Mouse (Mus musculus) liver, embryonic 16.5 days (tissue): Measurements from ENCODE around the gene Zswim3. TPM values are rescaled to one million over a fixed set of nuclear protein-coding genes. Genes with fewer than 3 reads are reported as not detected.
A peak's percentile ranks its signal among the peaks of the same experiment; 100 is the strongest.

Source experiments
- ATAC-seq: fragments of 200-750 bp; cut with Nextera tagmentation; 2 replicates; pipeline ENCODE4 v1.8.0; 2017; ENCODE audit warnings: low read depth, mild to moderate bottlenecking, moderate number of reproducible peaks, moderate library complexity
- H3K27ac ChIP-seq: fragments of 300-500 bp; sonication (generic); 2 replicates; pipeline ENCODE4 v1.5.1; 2014; ENCODE audit warnings: mild to moderate bottlenecking, low read length
- H3K27me3 ChIP-seq: fragments of 300-500 bp; sonication (generic); 2 replicates; pipeline ENCODE4 v1.6.1; 2014; ENCODE audit warnings: low read depth, low read length, mixed read lengths; ENCODE audit not compliant: control insufficient read depth, insufficient read depth
- H3K36me3 ChIP-seq: fragments of 300-500 bp; sonication (generic); 2 replicates; pipeline ENCODE4 v1.6.1; 2014; ENCODE audit warnings: mild to moderate bottlenecking; ENCODE audit not compliant: control insufficient read depth, insufficient read depth
- H3K4me1 ChIP-seq: fragments of 300-500 bp; sonication (generic); 2 replicates; pipeline ENCODE4 v1.6.1; 2014; ENCODE audit warnings: low read depth, low read length, mixed read lengths; ENCODE audit not compliant: control insufficient read depth
- H3K4me2 ChIP-seq: fragments of 300-500 bp; sonication (generic); 2 replicates; pipeline ENCODE4 v1.6.1; 2014; ENCODE audit warnings: low read depth, low read length, mixed read lengths
- H3K4me3 ChIP-seq: fragments of 300-500 bp; sonication (generic); 2 replicates; pipeline ENCODE4 v1.5.1; 2014; ENCODE audit warnings: low read depth, mild to moderate bottlenecking, low read length
- H3K9ac ChIP-seq: fragments of 300-500 bp; sonication (generic); 2 replicates; pipeline ENCODE4 v1.6.1; 2014; ENCODE audit warnings: low read depth, low read length
- H3K9me3 ChIP-seq: fragments of 300-500 bp; sonication (generic); replicated peaks from 2 replicates; pipeline ENCODE4 v1.6.1; 2016; ENCODE audit warnings: low read length; ENCODE audit not compliant: control insufficient read depth
- WGBS: fragments of 180-500 bp; shearing (Covaris S2); extraction: QIAGEN DNeasy Blood & Tissue Kit; methylation state at CpG from one replicate; pipeline ENCODE4 v1.1.7; 2014; ENCODE audit not compliant: insufficient replicate concordance; 5-methylcytosine and 5-hydroxymethylcytosine counted together
- polyA plus RNA-seq: library from polyadenylated mRNA; unstranded; fragments of >200 nt; fragmentation: Nextera tagmentation; extraction: Ambion mirVana; gene quantifications from 2 replicates; pipeline ENCODE4 v1.2.1, GENCODE M21; 2015

Gene Zswim3
- polyA plus RNA-seq, 1 experiment from 2014 or later, result 4.3 TPM

GRCm38 (mm10) chr2:164815348-164815747 lies 10.4 kb downstream of the Zswim3 start:
- no peaks in the 10 kb centered on the region for H3K9me3 ChIP-seq
- no peak overlapping the region for H3K9ac ChIP-seq
- H3K4me2 ChIP-seq, result no peak overlapping the region
- H3K4me1 ChIP-seq, result peaks cover 15% of the 10 kb centered on the region
- no peaks in the 10 kb centered on the region for H3K27me3 ChIP-seq
- ATAC-seq, result no peak
- peaks cover 3% of the 10 kb centered on the region; the same call in 1 of the 2 replicates for H3K36me3 ChIP-seq
- no peak overlapping the region for H3K4me3 ChIP-seq
- 44% methylated on average over 5 of the region's 5 CpGs for WGBS
- no peak overlapping the region for H3K27ac ChIP-seq

GRCm38 (mm10) chr2:164815821-164816220 lies 10.9 kb downstream of the Zswim3 start:
- Histone ChIP-seq H3K36me3 (peaks cover 5% of the 10 kb centered on the region; the same call in 1 of the 2 replicates), H3K27me3 (no peaks in the 10 kb centered on the region), H3K9ac (no peak overlapping the region), H3K4me2 (no peak overlapping the region), H3K4me1 (peaks cover 15% of the 10 kb centered on the region), H3K4me3 (no peak overlapping the region), H3K9me3 (no peaks in the 10 kb centered on the region), H3K27ac (no peak overlapping the region)
- peak; percentile 84 for ATAC-seq
- 44% methylated on average over 8 of the region's 8 CpGs for WGBS

- Histone ChIP-seq H3K9me3 (no peaks in the 10 kb centered on the region), H3K36me3 (peaks cover 11% of the 10 kb centered on the region; the same call in 1 of the 2 replicates), H3K27ac (no peak overlapping the region), H3K27me3 (no peaks in the 10 kb centered on the region), H3K4me1 (peaks cover 15% of the 10 kb centered on the region), H3K4me3 (no peak overlapping the region), H3K9ac (no peak overlapping the region), H3K4me2 (no peak overlapping the region)
- 66% methylated on average over 6 of the region's 6 CpGs for WGBS
- ATAC-seq, result no peak
These were observed 12.3 kb downstream of the Zswim3 start for GRCm38 (mm10) chr2:164817206-164817605.

GRCm38 (mm10) chr2:164817703-164818102 lies 12.8 kb downstream of the Zswim3 start:
- Histone ChIP-seq H3K36me3 (peaks cover 11% of the 10 kb centered on the region; the same call in 1 of the 2 replicates), H3K9me3 (no peaks in the 10 kb centered on the region), H3K4me2 (no peak overlapping the region), H3K27me3 (no peaks in the 10 kb centered on the region), H3K9ac (no peak overlapping the region), H3K27ac (no peak overlapping the region), H3K4me1 (peaks cover 18% of the 10 kb centered on the region), H3K4me3 (no peak overlapping the region)
- 73% methylated on average over 5 of the region's 5 CpGs for WGBS
- no peak for ATAC-seq

- WGBS, result 79% methylated on average over 6 of the region's 6 CpGs
- Histone ChIP-seq H3K9me3 (no peaks in the 10 kb centered on the region), H3K27me3 (no peaks in the 10 kb centered on the region), H3K4me1 (peaks cover 17% of the 10 kb centered on the region), H3K36me3 (peaks cover 21% of the 10 kb centered on the region), H3K27ac (no peak overlapping the region), H3K4me2 (no peak overlapping the region), H3K9ac (no peak overlapping the region), H3K4me3 (no peak overlapping the region)
- no peak for ATAC-seq
These were observed 16.2 kb downstream of the Zswim3 start for GRCm38 (mm10) chr2:164821060-164821459.

GRCm38 (mm10) chr2:164822636-164823165 lies 17.8 kb downstream of the Zswim3 start, which contains the start of gene Zswim1:
Zswim1 (plus strand) TSS chr2:164822686.
- Histone ChIP-seq H3K27me3 (no peaks in the 10 kb centered on the region), H3K4me2 (peak within 1 kb of the TSS; percentile 95), H3K4me3 (peak within 1 kb of the TSS; percentile 85), H3K9me3 (no peaks in the 10 kb centered on the region), H3K27ac (peak within 1 kb of the TSS; percentile 74), H3K9ac (peak within 1 kb of the TSS; percentile 83), H3K36me3 (peaks cover 22% of the 10 kb centered on the region), H3K4me1 (peaks cover 21% of the 10 kb centered on the region)
- ATAC-seq, result peak; percentile 99
- WGBS, result 2% methylated on average over 32 of the region's 32 CpGs

GRCm38 (mm10) chr2:164823181-164823585 lies 18.3 kb downstream of the Zswim3 start:
- no peaks in the 10 kb centered on the region for H3K27me3 ChIP-seq
- H3K9ac ChIP-seq, result peak overlapping the region; percentile 83
- peak overlapping the region; percentile 85 for H3K4me3 ChIP-seq
- H3K9me3 ChIP-seq, result no peaks in the 10 kb centered on the region
- peak overlapping the region; percentile 74 for H3K27ac ChIP-seq
- peak overlapping the region; percentile 95 for H3K4me2 ChIP-seq
- peaks cover 22% of the 10 kb centered on the region for H3K36me3 ChIP-seq
- H3K4me1 ChIP-seq, result peaks cover 18% of the 10 kb centered on the region
- WGBS, result under 1% methylated on average over 10 of the region's 10 CpGs
- ATAC-seq, result peak; percentile 47

- H3K4me1 ChIP-seq, result peaks cover 18% of the 10 kb centered on the region
- H3K9ac ChIP-seq, result no peak overlapping the region
- no peaks in the 10 kb centered on the region for H3K9me3 ChIP-seq
- no peaks in the 10 kb centered on the region for H3K27me3 ChIP-seq
- peak overlapping the region; percentile 95; the same call in 1 of the 2 replicates for H3K4me2 ChIP-seq
- WGBS, result 78% methylated on average over 4 of the region's 4 CpGs
- ATAC-seq, result no peak
- no peak overlapping the region for H3K4me3 ChIP-seq
- no peak overlapping the region for H3K27ac ChIP-seq
- H3K36me3 ChIP-seq, result peaks cover 22% of the 10 kb centered on the region
These were observed 19.1 kb downstream of the Zswim3 start for GRCm38 (mm10) chr2:164823969-164824368.

- 87% methylated on average over 17 of the region's 17 CpGs for WGBS
These were observed 20.6 kb downstream of the Zswim3 start for GRCm38 (mm10) chr2:164825521-164825920.

More at GRCm38 (mm10) chr2:164825521-164825920, 20.6 kb downstream of the Zswim3 start:
- Histone ChIP-seq H3K36me3 (peaks cover 17% of the 10 kb centered on the region), H3K4me3 (no peak overlapping the region), H3K9me3 (no peaks in the 10 kb centered on the region), H3K4me2 (no peak overlapping the region), H3K9ac (no peak overlapping the region), H3K27me3 (no peaks in the 10 kb centered on the region), H3K27ac (no peak overlapping the region), H3K4me1 (peaks cover 18% of the 10 kb centered on the region)
- no peak for ATAC-seq
